Mouse (Mus musculus): ENCODE results near the gene Fcna.

GRCm38 (mm10) chr2:25591863-25592262 is 36.0 kb downstream of the Fcna start:
- TF ChIP-seq CTCF (IDR thresholded peaks at IDR 0.05; ENCODE audit: low read depth, low read length) (peak; percentile 41; the same call in 1 of the 2 replicates), POLR2A (IDR thresholded peaks at IDR 0.05; ENCODE audit: borderline replicate concordance, low read depth, low read length) (no peak)

Data from bone marrow macrophage, adult 2 months (primary cell).